Mouse (Mus musculus) ZHBTc4 (cell line): Measurements from ENCODE around the gene Papolb.

Source experiments
- DNase-seq: peaks from one replicate; pipeline ENCODE4 v3.0.0-alpha.2; 2011; ENCODE audit warnings: low read depth, low spot score

The Papolb gene

GRCm38 (mm10) chr5:142529915-142530314 lies at the start of gene Papolb:
Papolb (minus strand) TSS chr5:142530076.
- DNase-seq = peak; percentile 76

GRCm38 (mm10) chr5:142578192-142578591 lies 48.3 kb upstream of the Papolb start:
- DNase-seq = peak; percentile 70

- no peak for DNase-seq
Measured at GRCm38 (mm10) chr5:142576832-142577231, 47.0 kb upstream of the Papolb start.

- DNase-seq = no peak
Measured at GRCm38 (mm10) chr5:142574323-142575057, 44.6 kb upstream of the Papolb start.

- DNase-seq = no peak
Measured at GRCm38 (mm10) chr5:142564606-142565005, 34.7 kb upstream of the Papolb start.

GRCm38 (mm10) chr5:142560261-142560660 lies 30.4 kb upstream of the Papolb start:
- no peak for DNase-seq

- DNase-seq = peak; percentile 76
Measured at GRCm38 (mm10) chr5:142557397-142558067, 27.7 kb upstream of the Papolb start.

- DNase-seq = no peak
Measured at GRCm38 (mm10) chr5:142556721-142557120, 26.8 kb upstream of the Papolb start.

GRCm38 (mm10) chr5:142555866-142556265 lies 26.0 kb upstream of the Papolb start:
- DNase-seq = no peak

GRCm38 (mm10) chr5:142550706-142551652 lies 21.1 kb upstream of the Papolb start, which contains the start of gene Radil:
Radil (minus strand) TSS chr5:142551098.
- DNase-seq = peak; percentile 99

GRCm38 (mm10) chr5:142549961-142550705 lies 20.3 kb upstream of the Papolb start:
- peak; percentile 58 for DNase-seq

GRCm38 (mm10) chr5:142549441-142549840 lies 19.6 kb upstream of the Papolb start:
- no peak for DNase-seq

GRCm38 (mm10) chr5:142547066-142547465 lies 17.2 kb upstream of the Papolb start:
- peak; percentile 68 for DNase-seq

GRCm38 (mm10) chr5:142546344-142546743 lies 16.5 kb upstream of the Papolb start:
- DNase-seq = peak; percentile 79

- DNase-seq = peak; percentile 90
Measured at GRCm38 (mm10) chr5:142545014-142545795, 15.3 kb upstream of the Papolb start.

GRCm38 (mm10) chr5:142537286-142537685 lies 7.4 kb upstream of the Papolb start:
- no peak for DNase-seq

- DNase-seq = no peak
Measured at GRCm38 (mm10) chr5:142535388-142535787, 5.5 kb upstream of the Papolb start.

GRCm38 (mm10) chr5:142524711-142525464 lies 5.0 kb downstream of the Papolb start:
- DNase-seq = no peak

GRCm38 (mm10) chr5:142521195-142521866 lies 8.5 kb downstream of the Papolb start:
- DNase-seq = no peak
